Mouse (Mus musculus) bone marrow macrophage, adult 2 months (primary cell): ENCODE measurements around the gene Bmf.

Experiments
- CTCF ChIP-seq: IDR thresholded peaks from 2 replicates; pipeline ENCODE4 v1.5.1; 2012; ENCODE audit warnings: low read depth, mild to moderate bottlenecking, low read length, moderate library complexity
- POLR2A ChIP-seq: IDR thresholded peaks from 2 replicates; pipeline ENCODE4 v1.6.1; 2012; ENCODE audit warnings: mild to moderate bottlenecking, low read depth, low read length, borderline replicate concordance

DNA sequence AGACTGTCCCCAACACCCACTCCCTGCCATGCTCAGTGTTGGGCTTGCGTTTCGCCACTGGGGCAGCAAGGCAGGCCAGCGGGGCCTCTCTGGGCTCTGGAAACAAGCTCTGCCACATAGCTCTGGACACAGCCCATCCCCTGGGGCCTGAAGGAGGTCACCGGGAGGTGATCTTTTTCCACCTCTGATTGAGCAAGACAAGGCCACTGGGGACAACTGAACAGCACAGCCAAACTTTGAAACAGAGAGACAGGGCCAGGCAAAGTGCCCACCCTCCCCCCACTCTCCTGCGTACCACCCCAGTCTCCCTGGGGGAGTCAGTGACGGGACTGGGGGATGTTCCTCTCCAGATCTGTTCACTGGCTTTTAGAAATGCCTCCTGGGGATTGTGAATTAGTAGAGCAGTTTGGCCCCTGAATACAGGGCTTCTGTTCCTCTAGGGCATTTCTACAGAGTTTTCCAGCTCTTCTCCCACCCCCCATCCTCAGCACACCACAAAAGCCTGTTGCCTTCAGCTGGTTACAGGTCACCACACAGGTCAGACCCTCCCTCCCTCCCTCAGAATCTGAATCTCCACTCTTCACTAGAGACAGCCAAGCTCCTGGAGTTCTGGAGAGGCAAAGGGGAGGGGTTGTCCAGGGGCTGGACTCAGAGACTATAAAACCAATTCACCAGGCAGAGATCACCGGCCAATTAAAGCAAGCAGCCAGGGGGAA is 19.9 kb downstream of the Bmf start:
- no peak for TF ChIP-seq POLR2A
- TF ChIP-seq CTCF, result no peak
